Mouse (Mus musculus): ENCODE data around the gene Olfr1271.
"Not testable (repeated sequence)": the region's sequence is repeated elsewhere in the genome, so short reads cannot be mapped to it uniquely, and the experiment has no call there.

Olfr1271 gene

DNA sequence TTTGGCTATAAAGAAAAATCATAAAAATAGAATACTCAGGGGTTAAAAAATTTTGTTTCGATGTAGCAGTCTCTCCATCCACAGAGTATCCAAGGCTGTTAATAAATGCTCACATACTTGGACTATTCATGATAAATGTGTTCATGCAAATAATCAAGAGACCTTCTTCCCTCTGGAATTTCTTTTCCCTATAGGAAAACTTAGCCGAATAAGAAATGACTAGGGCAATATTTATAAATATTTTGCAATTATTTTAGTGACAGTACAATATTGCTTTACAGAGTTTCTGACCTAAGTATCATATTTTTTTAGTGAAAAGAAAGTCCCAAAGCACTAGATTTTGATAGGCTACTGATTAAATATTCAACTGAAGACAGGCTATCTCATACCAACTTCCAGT, at the start of gene Olfr1271:
Gene Olfr1271 (minus strand): TSS at position 101 of the 400 bp plus-strand sequence.
- no peak for DNase-seq (ENCODE audit: low read depth, low spot score)

DNA sequence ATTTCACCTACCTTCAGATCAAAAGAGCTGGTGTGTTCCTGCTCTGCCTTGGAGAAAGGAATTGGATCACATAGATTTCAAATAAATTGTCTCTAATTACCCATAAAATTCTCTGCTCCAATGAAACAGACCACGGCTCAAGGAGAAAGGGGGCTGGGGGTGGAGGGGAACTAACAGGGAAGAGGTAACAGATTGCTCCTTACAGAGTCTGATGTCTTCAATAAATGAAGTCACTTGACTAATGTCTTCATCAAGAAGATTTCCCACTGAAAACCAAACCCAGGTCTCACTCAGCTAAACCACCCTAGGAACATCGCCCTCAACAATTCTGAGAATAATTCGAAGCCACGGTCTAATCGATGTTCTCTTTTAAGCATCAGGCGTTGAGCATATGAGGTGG, 21.9 kb upstream of the Olfr1271 start, which contains the start of gene Olfr1272:
Gene Olfr1272 (minus strand): TSS at position 101 of the 400 bp plus-strand sequence.
- DNase-seq (ENCODE audit: low read depth, low spot score) = no peak

DNA sequence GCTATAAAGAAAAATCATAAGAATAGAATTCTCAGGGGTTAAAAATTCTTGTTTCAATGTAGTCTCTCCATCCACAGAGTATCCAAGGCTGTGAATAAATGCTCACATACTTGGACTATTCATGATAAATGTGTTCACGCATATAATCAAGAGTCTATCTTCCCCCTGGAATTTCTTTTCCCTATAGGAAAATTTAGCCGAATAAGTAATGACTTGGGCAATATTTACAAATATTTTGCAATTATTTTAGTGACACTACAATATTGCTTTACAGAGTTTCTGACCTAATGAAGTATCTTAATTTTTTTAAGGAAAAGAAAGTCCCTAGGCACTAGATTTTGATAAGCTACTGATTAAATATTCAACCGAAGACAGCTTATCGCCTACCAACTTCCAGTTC, 13.3 kb downstream of the Olfr1271 start, which contains the start of gene Olfr142:
Gene Olfr142 (minus strand): TSS at position 101 of the 400 bp plus-strand sequence.
- DNase-seq (ENCODE audit: low read depth, low spot score) = no peak

DNA sequence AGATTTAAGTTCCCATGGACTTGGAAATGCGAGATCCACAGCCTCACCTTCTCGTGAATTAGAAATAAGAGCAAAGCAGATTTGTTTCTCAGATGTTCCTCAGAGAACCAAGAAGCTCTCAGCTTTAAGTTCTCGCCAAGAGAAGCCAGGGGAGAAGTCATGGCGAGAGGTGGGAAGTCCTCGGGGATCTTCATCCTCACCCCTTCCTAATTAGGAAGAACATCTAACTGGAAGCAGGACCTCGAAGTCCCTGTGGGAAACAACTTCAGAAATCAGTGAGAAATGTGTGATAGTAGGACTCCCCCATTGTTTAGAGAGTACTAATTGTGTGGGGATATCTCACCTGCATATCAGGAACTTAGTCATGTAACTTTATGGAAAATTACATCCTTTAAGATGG, 46.4 kb downstream of the Olfr1271 start, which contains the start of gene Olfr1506:
Gene Olfr1506 (minus strand): TSS at position 101 of the 400 bp plus-strand sequence.
- not testable (repeated sequence) for DNase-seq (ENCODE audit: low read depth, low spot score)
